Mouse (Mus musculus): Measurements from ENCODE around the gene Exog.

The Exog gene

DNA sequence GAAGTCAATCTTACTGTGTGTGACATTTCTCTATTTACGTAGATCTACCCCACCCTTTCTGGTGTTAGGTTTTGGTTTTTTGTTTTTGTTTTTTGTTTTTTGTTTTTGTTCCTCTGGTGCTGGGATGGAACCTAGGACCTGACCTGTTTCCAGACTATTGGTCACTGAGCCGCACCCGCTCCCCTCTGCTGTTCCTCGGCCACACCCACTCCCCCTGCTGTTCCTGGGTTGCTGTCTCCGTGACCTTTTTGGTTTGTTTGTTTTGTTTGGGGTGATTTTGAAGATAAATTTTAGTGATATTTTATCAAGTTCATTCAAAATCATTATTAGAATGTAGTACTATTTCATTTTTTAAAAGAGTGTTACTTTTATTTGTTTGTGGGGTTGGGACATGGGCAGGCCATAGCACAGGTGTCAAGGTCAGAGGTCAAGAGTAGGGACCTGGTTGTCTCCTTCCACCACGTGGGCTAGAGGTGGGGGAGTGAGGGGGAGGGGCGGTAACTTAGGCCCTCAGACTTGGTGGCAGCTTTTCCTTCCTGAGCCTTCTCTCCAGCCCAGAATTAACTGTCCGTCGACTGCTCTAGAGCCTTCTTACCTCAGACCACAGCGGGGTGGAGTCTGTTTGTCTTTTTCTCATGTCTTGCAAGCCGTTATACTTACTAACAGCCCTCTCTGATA, 60.4 kb downstream of the Exog start:
- DNase-seq (ENCODE audit: low spot score): no peak

DNA sequence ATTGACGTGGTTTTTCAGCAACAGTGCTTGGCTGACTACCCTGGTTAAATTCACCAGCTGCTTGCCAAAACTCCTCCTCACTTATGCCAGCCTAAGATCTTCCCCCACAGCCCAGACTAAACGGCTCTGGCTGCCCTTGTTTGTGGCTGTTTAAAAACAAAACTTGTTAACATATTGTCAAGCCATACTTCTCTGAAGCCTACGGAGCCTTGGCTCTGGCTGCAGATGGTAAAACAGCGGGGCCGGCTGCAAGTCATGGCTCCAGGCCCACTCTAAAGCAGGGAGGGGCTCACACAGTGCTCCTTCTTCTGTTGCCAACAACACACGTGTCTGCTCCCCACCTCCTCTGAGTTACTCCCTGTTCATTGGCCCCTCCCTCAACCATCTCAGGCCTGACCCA, 66.2 kb downstream of the Exog start:
- DNase-seq (ENCODE audit: low spot score): peak; percentile 54

DNA sequence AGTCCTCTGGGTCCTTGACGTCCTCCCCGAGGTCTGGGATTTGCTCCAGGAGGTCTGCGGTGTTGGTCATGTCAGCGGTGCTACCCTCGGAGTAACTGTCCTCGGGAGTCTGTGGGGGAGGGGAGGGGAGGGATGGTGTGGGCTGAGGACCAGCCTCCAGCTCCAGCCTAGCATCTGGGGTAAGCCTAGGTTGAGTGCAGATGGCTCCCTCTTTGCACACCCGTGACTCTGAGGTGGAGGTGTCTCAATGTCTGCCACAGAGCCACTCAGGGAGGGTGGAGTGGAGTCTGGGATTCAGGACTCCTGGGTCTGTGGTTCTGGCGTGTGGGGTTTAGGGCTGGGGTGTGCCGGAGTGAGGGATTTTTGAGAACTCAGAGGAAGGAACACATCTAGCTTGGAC, 68.2 kb downstream of the Exog start:
- DNase-seq (ENCODE audit: low spot score): no peak

DNA sequence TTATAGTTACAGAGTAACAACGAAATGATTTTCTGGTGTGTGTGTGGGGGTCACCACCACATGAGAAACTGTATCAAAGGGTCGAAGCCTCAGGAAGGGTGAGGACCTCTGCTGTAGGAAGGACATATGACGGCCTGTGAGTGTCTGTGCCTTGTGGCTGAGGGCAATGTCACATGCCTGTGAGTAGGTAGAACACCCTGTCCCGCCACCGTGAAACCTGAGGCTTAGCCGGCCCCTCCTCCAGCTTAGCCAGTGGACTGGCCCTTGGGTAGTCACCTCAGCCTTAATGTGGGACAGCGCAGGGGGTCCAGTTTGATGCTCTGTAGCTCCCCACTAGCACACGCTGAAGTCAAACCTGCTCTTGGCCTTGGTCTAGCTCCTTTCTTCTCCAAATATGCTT, 69.1 kb downstream of the Exog start:
- no peak for DNase-seq (ENCODE audit: low spot score)

DNA sequence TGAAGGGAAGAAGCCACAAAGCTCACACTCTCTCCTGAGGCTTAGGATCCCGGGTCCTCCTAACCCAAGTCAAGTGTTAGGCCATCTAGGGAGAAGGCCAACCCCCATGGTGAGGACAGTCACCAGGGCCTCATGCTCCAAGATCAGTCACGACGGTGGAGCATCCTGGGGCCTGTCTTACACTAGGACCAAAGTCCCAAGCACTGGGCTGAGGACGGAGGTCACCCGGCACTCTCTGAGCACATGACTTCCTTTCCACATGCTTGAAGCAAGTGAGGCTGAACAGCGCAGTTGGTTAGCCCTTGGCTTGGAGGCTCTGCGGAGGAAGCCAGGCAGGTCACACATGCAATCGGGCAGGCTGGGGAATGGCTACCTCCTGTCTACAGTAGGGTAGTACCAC, 70.2 kb downstream of the Exog start:
- DNase-seq (ENCODE audit: low spot score): no peak
